Mouse (Mus musculus): ENCODE measurements around the gene Fto.

GRCm38 (mm10) chr8:91370899-91371298 is 57.6 kb downstream of the Fto start:
- TF ChIP-seq CTCF (IDR thresholded peaks at IDR 0.05; ENCODE audit: insufficient read depth, low read length) (no peak), POLR2A (IDR thresholded peaks at IDR 0.05; ENCODE audit: borderline replicate concordance, extremely low read depth, low read depth, low read length) (no peak)

All from lung, adult 2 months (tissue).